Mouse (Mus musculus) testis, adult 2 months (tissue): Measurements from ENCODE around the gene BC030870.

Experiments
- CTCF ChIP-seq: fragments of 200-500 bp; IDR thresholded peaks from 2 replicates; pipeline ENCODE4 v1.5.1; 2012; ENCODE audit warnings: low read depth, mild to moderate bottlenecking, inconsistent platforms, low read length, moderate library complexity; ENCODE audit not compliant: control insufficient read depth, insufficient read depth, insufficient replicate concordance
- POLR2A ChIP-seq: fragments of 200-500 bp; IDR thresholded peaks from 2 replicates; pipeline ENCODE4 v1.6.1; 2012; ENCODE audit warnings: low read depth, mild to moderate bottlenecking, inconsistent platforms, low read length, moderate library complexity; ENCODE audit not compliant: control insufficient read depth

DNA sequence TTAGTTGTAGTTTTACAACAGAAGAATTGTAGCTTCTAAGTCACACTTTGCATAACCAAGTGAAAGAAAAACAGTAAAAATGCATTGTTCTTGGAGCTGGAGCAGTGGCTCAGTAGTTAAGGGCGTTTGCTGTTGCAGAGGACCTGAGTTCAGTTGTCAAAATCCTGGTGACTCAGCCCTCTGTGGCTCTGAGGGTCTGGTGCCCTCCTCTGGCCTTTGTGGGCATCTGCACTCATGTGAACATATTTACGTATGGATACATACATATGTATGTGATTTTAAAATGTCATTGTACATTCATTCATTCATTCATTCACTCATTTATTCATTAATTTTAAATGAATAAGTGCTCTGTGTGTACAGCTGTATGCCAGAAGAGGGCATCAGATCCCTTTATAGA lies 43.7 kb downstream of the BC030870 start:
- TF ChIP-seq CTCF (no peak; the same call in 1 of the 2 replicates), POLR2A (no peak)
